Mouse (Mus musculus): ENCODE data around the gene Dtd2.

The Dtd2 gene

DNA sequence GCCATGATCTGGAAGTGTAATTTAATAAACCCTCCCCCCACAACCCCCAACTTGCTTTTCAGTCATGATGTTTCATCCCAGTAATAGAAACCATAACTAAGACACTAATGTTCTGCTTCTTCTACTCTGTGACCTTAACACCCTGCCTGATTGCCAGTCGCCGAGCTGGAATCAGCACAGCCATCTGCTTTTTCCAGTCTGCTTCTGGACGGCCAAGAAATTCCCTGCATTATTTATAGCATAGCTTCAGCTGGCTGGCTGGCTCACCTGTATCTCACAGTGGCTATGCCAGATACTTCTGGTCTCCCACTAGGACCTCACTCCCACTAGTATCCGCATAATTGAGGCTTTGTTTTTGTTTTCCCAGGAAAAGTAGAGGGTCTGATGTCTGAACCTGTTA lies 20.5 kb downstream of the Dtd2 start:
- DNase-seq (ENCODE audit: extremely low spot score, low spot score) = no peak

DNA sequence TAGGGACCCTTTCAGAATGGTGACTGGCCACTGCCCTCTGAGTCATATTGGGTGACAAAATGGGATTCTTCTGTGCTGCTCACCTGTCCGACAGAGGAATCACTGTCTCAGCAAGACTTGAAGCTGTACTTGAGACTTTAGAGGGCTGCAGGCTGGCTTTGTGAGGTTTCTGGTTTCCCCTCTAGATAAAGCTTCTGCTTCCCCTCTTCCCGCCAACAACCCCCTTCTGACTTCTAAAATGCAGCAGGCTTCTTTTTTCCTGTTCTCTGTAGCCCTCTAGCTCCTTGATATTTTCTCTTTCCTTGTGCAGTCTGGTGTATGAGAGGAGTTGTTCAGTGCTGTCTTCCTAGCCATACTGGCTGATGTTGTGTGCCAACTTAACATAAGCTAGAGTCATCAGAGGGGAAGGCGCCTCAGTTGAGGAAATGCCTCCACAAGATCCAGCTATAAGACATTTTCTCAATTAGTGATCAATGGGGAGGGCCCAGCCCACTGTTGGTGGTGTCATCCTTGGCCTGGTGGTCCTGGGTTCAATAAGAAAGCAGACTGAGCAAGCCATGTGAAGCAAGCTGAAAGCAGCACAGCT lies 21.0 kb downstream of the Dtd2 start:
- DNase-seq (ENCODE audit: extremely low spot score, low spot score) = no peak

DNA sequence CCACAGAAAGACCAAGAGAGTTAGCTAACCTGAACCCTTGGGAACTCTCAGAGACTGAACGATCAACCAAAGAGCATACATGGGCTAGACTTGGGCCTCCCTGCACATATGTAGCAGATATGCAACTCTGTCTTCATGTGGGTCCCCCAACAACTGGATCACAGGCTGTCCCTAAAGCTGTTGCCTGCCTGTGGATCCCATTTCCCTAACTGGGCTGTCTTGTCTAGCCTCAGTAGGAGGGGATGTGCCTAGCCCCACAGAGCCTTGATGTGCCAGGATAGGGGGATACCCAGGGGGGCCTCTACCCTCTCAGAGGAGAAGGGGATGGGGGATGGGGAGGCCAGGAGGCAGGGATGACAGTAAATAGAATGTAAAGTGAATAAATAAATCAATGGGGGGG lies 22.7 kb downstream of the Dtd2 start:
- DNase-seq (ENCODE audit: extremely low spot score, low spot score) = no peak

DNA sequence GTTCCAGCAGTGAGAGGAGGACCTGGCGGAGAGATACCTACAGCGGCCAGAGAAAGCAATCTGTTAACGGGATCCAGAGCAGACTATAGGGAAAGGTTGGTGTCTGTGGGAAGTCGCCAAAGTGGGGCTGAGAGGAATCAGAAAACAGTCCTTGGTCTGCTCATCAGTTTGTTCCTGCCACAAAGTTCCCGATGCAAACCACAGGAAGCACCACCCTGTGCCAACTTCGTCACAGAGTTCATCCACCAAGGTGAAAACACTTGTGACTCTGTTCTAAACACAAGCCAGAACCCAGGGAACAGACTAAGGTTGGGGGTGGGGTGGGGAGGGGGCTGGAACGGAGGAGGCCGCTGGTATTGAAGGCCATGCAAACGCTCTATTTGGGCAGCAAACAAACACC lies 29.8 kb downstream of the Dtd2 start:
- DNase-seq (ENCODE audit: extremely low spot score, low spot score) = no peak

DNA sequence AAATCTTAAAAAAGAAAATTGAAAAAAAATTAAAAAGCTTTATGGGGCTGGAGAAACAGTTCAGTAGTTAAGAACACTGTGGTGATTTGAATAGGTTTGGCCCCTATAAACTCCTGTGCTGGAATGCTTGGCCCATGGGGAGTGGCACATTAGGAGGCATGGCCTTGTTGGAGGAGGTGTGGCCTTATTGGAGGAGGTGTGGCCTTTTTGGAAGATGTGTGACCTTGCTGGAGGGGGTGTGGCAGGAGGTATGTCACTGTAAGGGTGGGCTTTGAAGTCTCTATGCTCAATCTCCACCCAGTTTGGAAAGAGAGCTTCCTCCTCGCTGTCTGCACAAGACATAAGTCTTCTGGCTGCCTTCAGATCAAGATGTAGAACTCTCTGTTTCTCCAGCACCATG lies 31.9 kb downstream of the Dtd2 start:
- no peak for DNase-seq (ENCODE audit: extremely low spot score, low spot score)

DNA sequence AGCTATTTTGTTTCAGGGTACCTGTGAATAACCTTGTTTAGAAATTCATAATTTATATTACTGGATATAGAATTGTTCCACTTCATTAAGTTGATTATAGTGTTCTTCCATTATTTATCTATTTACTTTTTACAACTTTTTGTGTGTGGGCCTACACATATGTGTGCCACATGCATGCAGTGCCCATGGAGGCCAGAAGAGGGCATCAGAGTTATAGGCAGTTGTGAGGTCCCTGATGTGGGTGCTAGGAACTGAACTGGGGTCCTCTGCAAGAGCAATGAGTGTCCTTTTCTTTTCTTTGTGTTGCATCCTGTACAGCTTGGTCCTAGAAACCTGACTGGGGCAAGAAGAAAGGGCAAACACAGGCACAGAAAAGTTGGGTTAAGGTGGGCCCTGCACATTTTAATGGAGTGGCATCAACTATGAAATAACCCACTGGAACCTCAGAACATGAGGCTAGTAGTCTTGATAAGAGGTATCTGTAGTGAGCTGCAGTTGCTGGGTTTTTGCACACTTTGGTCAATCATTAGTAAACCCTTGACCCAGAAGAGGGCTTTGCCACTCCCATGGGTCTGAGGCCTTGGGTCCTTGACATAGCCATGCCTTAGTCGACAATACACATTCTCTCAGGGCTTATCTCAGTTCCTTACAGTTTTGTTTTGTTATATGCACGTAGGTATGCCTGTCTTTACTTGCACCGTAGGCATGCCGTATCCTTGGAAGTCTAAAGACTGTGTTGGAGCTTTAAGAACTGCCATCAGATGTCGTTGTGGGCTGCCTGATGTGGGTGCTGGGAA lies 33.8 kb downstream of the Dtd2 start:
- no peak for DNase-seq (ENCODE audit: extremely low spot score, low spot score)

DNA sequence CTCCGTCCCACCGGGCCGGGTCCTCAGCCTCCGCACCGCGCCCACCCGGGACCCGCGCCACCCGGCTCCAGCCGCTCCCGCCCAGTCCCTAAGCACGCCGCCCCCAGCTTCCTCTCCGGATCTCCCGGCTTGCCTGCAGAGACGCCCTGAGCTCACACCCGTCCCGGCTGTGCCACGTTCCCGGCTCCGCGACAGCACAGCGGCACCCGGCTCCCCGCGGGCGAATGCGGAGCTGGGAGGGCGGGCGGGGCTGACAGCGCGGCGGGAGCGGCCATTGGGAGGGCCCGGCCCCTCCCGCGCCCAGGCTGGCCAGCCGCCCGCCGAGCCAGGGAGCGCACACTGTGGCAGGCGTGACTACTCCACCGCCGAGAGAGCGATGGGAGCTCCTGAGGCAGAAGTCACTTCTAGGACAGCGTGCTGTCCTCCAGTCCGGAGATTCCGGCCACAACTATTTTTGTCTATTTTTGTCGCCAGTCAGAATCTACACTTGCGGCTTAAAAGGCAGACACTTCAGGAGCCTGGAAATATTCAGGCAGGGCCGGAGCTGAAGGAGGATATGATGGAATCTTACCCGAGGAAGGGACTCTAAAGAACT lies 35.1 kb downstream of the Dtd2 start, which contains the start of gene Heatr5a:
Gene Heatr5a, minus strand, starts transcription at position 252 of the 595 bp plus-strand sequence.
- peak; percentile 91 for DNase-seq (ENCODE audit: extremely low spot score, low spot score)

DNA sequence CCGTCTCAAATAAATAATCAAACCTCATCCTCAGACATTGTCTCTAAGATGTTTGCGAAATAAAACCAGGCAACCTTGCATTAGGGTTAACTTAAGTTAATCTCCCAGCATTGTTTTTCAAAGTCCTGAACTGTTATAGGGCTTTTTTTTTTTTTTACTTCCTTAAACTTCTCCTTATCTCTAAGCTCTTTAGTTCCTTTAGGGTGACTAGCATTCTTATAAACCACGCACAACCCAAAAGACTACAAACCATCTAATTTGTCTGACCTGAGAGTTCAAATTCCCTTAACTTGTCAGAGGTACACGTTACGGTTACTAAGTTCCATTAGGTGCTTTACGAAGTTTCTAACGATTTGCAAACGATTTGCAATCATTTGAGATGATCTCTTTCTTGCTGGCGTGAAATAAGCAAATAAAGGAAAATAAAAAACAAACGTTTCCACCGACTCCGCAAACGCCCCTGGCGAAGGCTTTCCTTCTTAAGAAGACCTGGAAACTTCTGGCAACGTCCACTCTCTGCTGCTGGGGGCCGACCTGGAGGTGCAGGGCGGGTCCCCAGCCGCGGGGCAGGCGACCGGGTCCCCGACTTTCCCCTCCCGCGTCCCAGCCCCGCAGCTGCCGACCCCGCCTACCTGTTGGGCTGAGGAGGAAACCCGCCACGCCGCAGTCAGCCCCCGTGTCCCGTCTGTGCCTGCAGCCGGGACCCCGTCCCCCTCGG lies 35.8 kb downstream of the Dtd2 start:
- no peak for DNase-seq (ENCODE audit: extremely low spot score, low spot score)

DNA sequence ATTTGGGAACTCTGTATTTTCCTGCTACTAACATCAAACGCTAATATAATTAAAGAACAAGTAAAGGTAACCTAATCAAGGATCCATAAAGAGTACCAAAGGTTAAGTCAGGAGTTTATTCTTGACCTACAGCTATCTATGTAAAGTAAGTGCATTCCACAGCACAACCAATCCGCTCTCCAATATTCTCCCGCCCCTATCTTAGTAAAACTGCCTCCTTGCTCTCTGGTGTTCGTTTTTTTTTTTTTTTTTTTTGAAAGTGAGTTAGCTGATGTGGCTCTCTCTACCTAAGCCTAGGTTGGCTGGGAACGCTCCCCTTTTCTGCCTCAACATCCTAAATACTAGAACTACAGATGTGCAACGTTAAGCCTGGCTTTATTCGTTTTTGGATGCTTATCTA lies 36.4 kb downstream of the Dtd2 start:
- DNase-seq (ENCODE audit: extremely low spot score, low spot score) = no peak

DNA sequence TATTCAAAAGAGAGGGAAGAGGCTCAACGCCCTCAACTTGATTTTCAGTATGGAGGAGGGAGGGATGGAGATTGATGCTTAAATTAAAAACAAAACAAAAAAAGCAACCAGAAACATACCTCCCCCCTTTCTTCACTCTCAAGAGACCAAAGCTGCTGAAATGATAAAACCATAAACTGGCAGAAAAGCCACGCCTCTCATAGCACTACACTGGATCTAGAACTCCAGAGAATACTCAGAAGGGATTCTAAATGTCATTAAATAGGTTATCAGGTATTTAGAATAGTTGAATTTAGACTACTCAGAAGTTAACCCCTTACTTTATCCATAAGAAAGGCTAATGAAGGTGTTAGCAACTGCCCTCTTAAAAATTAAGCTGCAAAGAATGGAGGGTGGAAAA lies 37.2 kb downstream of the Dtd2 start:
- no peak for DNase-seq (ENCODE audit: extremely low spot score, low spot score)

DNA sequence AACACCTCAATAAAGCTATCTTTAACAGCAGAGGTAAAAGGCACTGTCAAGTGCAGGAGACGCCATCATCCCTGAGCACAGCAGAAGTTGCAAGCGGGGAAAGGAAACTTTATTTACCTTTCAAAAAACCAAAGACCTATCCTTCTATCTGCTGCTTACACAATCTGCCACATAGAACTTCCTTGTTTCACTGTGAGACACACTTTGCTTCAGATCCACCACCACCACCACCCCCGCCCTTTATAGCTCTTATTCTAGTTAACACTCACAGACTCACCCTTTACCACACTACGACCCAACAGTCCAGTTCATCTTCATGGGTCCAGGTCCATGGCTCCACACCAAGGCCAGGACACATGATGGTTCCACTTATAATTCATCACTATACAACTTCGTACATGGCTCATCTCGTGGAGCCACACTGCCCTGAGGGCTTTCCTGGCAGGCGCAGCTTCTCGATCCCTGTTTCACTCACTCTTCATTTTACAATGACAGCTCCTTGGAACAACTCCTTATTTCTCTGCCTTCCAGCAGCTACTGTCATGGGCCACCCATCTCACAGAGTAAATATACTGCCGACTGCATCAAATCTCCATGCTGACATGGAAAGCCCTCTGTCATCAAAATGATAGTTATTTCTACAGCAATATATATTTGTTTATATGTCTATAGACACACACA lies 38.2 kb downstream of the Dtd2 start:
- DNase-seq (ENCODE audit: extremely low spot score, low spot score) = no peak

DNA sequence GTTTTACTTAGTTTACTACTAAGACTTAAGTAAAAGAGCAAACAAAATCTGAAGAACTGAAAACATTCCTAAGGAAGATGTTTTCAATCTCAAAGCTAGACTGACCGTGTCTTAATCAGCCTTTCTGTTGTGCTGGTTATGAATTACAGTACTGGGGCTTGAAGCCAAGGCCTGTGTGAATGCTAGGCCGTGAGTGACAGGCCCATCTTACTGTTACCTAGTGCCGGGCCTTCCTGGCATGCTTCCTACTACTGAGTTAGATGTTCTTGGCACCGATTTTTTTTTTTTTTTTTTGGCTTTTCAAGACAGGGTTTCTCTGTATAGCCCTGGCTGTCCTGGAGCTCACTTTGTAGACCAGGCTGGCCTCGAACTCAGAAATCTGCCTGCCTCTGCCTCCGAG lies 48.7 kb downstream of the Dtd2 start:
- DNase-seq (ENCODE audit: extremely low spot score, low spot score) = no peak

DNA sequence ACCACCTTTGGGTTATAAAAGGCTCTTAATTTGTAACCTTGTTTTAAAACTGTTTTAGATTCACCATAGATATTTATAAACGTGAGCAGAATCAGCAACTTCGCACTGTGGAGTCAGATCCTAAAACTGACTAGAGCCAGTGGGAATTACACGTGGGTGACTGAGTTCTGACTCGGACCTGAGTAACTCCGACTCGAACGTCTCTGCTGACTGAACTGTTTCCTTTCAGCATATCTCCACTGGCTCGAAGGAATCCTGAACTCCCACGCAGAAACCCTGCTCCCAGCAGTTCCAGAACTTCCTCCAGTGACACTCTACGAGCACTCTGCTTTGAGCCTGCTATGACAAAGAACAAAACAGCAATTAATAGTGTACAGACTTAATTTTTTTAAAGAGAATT lies 54.0 kb downstream of the Dtd2 start:
- no peak for DNase-seq (ENCODE audit: extremely low spot score, low spot score)

DNA sequence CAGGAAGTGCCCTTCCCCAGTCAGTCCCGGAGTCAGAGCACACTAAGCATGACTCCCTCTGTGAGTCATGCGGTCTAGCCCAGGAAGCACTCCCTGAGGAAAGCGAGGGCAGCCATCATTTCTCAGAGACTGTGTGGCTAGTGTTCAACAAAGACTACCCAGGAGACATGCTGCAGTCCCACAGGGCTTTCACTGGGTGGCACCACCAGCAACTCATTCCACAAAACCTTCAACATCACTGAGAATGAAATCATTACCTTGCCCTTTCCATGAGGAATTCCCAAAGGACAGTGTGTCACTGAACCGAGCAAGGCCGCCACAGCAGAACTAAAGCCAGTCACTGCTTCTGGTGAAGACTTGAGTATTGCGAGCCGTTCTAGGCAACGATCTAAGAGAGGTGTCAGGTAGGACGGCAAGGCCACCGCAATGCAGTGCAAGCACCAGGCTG lies 58.8 kb downstream of the Dtd2 start:
- no peak for DNase-seq (ENCODE audit: extremely low spot score, low spot score)

DNA sequence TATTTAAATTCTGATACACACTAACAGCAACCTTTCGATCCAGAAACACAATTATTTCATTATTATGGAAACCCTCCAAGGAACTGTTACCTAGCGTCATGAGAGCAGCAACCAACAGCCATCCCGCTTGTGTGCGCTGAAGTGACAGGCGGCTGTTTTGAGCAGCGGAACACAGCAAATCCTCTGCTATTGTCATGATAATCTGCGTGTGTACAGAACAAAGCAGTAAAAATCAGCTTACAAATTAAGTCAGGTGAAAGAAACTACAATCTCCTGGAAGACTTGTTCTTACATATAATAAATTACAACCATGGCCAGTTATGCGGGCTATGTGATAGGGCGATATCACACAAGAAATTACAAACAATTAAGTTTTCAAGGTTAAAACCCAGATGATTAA lies 61.0 kb downstream of the Dtd2 start:
- no peak for DNase-seq (ENCODE audit: extremely low spot score, low spot score)

DNA sequence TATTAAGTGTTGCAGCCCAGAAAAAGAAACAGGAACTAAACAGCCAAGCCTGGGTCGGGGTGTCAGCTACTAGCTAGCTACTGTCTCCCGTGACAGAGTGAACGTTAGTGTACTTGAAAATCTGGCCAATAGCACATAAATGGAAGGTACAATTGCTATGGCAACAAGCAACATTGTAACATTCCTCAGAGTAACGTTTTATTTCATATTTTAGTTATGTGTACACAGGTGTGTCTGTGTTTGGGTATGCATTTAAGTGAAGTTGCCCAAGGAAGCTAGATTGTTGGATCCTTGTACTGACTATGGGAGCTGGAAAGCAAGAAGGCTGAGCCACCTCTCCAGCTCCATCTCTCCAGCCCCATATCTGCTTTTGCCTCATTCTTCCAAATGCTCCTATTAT lies 66.5 kb downstream of the Dtd2 start:
- DNase-seq (ENCODE audit: extremely low spot score, low spot score) = no peak
